Mouse (Mus musculus) megakaryocyte, embryonic 14.5 days (primary cell): ENCODE results near the gene Fcgrt. TPM values are rescaled to one million over a fixed set of nuclear protein-coding genes. Genes with fewer than 3 reads are reported as not detected.
"Not testable (repeated sequence)": the region's sequence is repeated elsewhere in the genome, so short reads cannot be mapped to it uniquely, and the experiment has no call there.

Source experiments
- H3K27me3 ChIP-seq: replicated peaks from 2 replicates; pipeline ENCODE3; 2012; ENCODE audit warnings: inconsistent platforms
- H3K36me3 ChIP-seq: replicated peaks from 2 replicates; pipeline ENCODE3; 2012; ENCODE audit warnings: low read length, inconsistent platforms, mixed read lengths
- H3K4me1 ChIP-seq: 2 replicates; pipeline ENCODE4 v1.6.1; 2012; ENCODE audit warnings: inconsistent platforms
- H3K4me3 ChIP-seq: replicated peaks from 2 replicates; pipeline ENCODE3; 2012; ENCODE audit warnings: moderate library complexity, mild to moderate bottlenecking, inconsistent platforms
- H3K9me3 ChIP-seq: 2 replicates; pipeline ENCODE4 v1.6.1; 2012; ENCODE audit warnings: inconsistent platforms
- FLI1 ChIP-seq: IDR thresholded peaks from 2 replicates; pipeline ENCODE4 v1.6.1; 2012; ENCODE audit warnings: low read length, inconsistent platforms, mixed read lengths
- GATA1 ChIP-seq: IDR thresholded peaks from 3 replicates; pipeline ENCODE4 v1.6.1; 2012; ENCODE audit warnings: mixed read lengths, low read length, inconsistent platforms, borderline replicate concordance
- polyA plus RNA-seq: library from polyadenylated mRNA; stranded (reverse); fragments of >175 nt; gene quantifications from 2 replicates; pipeline ENCODE4 v1.2.3, GENCODE M21; 2012; ENCODE audit warnings: low replicate concordance; ENCODE audit not compliant: insufficient read depth

Gene Fcgrt
- 28.9 and 70.0 TPM in 2 replicates for polyA plus RNA-seq

- Histone ChIP-seq H3K4me3 (peak within 1 kb of the TSS; percentile 79), H3K27me3 (peaks cover 65% of the 10 kb centered on the region), H3K4me1 (peaks cover 29% of the 10 kb centered on the region), H3K9me3 (peaks cover 4% of the 10 kb centered on the region; the same call in 1 of the 2 replicates), H3K36me3 (no peaks in the 10 kb centered on the region)
- no peak for TF ChIP-seq FLI1
- no peak for TF ChIP-seq GATA1
Observed at GRCm38 (mm10) chr7:45103652-45104180, at the start of gene Fcgrt. TSS of gene Fcgrt (minus strand) at chr7:45103851.

- Histone ChIP-seq H3K36me3 (peaks cover 38% of the 10 kb centered on the region), H3K4me3 (peak overlapping the region; percentile 97)
Observed at GRCm38 (mm10) chr7:45153052-45153451, 49.4 kb upstream of the Fcgrt start.

GRCm38 (mm10) chr7:45151303-45151702 is 47.7 kb upstream of the Fcgrt start:
- TF ChIP-seq GATA1 (no peak), FLI1 (no peak)
- Histone ChIP-seq H3K9me3 (no peaks in the 10 kb centered on the region), H3K27me3 (peaks cover 4% of the 10 kb centered on the region), H3K36me3 (peaks cover 39% of the 10 kb centered on the region), H3K4me3 (no peak overlapping the region), H3K4me1 (peaks cover 41% of the 10 kb centered on the region)

More at GRCm38 (mm10) chr7:45153052-45153451, 49.4 kb upstream of the Fcgrt start:
- peaks cover 41% of the 10 kb centered on the region for H3K4me1 ChIP-seq
- not testable (repeated sequence) for H3K9me3 ChIP-seq, H3K27me3 ChIP-seq

DNA sequence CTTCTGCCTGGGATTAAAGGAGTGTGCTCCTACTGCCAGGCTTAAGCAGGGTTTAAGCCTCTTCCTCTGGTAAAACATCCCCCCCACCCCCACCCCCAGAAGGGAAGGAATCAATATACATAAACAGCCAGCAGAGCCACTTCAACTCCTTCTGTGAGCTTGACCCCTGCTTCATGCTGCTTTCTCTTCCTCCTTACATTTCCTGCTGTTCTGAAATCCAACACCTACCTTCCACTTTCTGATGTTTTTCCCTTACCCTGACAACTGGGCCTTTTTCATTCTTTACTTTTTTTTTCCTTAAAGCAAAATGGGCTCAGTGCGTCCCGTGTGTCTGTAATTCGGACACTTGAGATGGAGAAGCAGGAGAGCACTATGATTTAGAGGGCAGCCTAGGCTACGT is 46.7 kb upstream of the Fcgrt start:
- Histone ChIP-seq H3K36me3 (peaks cover 46% of the 10 kb centered on the region), H3K9me3 (no peaks in the 10 kb centered on the region), H3K27me3 (peaks cover 12% of the 10 kb centered on the region), H3K4me3 (no peak overlapping the region), H3K4me1 (peaks cover 42% of the 10 kb centered on the region)
- TF ChIP-seq GATA1, result no peak
- no peak for TF ChIP-seq FLI1

GRCm38 (mm10) chr7:45149545-45149944 is 45.9 kb upstream of the Fcgrt start:
- H3K36me3 ChIP-seq, result peaks cover 54% of the 10 kb centered on the region
- peaks cover 35% of the 10 kb centered on the region for H3K4me1 ChIP-seq
- H3K4me3 ChIP-seq, result no peak overlapping the region
- peaks cover 15% of the 10 kb centered on the region for H3K27me3 ChIP-seq
- H3K9me3 ChIP-seq, result no peaks in the 10 kb centered on the region
- TF ChIP-seq FLI1 (no peak), GATA1 (no peak)

DNA sequence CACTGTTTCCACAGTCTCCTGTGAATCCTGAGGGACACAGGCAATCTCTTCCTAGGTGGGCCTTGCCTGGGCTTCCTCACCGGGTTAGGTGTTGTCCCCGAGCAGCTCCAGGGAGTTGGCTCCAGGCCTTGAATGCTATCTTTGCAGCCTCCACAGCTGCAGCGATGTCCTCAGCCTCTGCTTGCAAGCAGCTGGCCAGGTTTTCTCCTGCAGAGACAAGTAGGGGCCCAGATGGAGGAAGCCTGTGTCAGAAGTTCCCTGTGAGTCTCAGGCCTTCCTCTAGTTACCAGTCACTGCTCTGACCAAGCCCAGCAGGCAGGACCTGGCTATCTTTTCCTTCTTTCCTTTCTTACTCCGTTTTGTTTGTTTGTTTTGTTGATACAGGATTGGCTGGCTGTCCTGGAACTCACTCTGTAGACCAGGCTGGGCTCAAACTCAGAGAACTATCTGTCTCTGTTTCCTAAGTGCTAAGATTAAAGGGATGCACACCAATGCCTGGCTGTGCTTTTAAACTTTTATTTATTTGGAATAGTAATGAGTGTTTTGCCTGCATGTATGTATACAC is 45.0 kb upstream of the Fcgrt start:
- TF ChIP-seq GATA1, result no peak
- no peak for TF ChIP-seq FLI1
- Histone ChIP-seq H3K27me3 (peaks cover 19% of the 10 kb centered on the region), H3K4me1 (peaks cover 33% of the 10 kb centered on the region), H3K9me3 (no peaks in the 10 kb centered on the region), H3K4me3 (no peak overlapping the region), H3K36me3 (peaks cover 63% of the 10 kb centered on the region)

GRCm38 (mm10) chr7:45147899-45148298 is 44.2 kb upstream of the Fcgrt start:
- Histone ChIP-seq H3K27me3 (peaks cover 23% of the 10 kb centered on the region), H3K36me3 (peaks cover 70% of the 10 kb centered on the region), H3K4me3 (no peak overlapping the region), H3K4me1 (peaks cover 32% of the 10 kb centered on the region), H3K9me3 (no peaks in the 10 kb centered on the region)
- TF ChIP-seq GATA1 (no peak), FLI1 (no peak)

DNA sequence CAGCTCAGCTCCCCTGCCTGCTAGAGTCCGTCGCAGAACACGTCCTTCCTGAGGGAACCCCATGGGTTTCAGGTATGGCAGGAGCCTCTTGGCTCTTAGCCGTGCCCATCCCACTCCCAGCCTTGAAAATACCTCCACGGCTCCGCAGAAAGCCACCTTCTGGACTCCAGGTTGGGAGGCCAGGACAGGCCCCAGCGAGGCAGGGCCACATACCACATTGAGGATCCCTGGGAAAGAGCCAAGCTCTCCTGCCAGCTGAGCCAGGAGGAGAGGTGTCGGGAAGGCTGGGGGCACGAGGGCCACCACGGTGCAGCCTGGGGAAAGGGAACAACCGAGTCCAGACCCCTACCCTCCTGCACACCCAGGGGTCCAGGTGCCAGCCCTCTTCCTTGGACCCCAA is 43.6 kb upstream of the Fcgrt start:
- H3K27me3 ChIP-seq, result peaks cover 29% of the 10 kb centered on the region
- H3K4me1 ChIP-seq, result peaks cover 38% of the 10 kb centered on the region
- TF ChIP-seq GATA1 (no peak), FLI1 (no peak)
- H3K36me3 ChIP-seq, result peaks cover 76% of the 10 kb centered on the region
- H3K9me3 ChIP-seq, result no peaks in the 10 kb centered on the region
- H3K4me3 ChIP-seq, result no peak overlapping the region

- Histone ChIP-seq H3K4me1 (peaks cover 46% of the 10 kb centered on the region), H3K36me3 (peaks cover 85% of the 10 kb centered on the region), H3K9me3 (no peaks in the 10 kb centered on the region), H3K4me3 (no peak overlapping the region), H3K27me3 (peaks cover 33% of the 10 kb centered on the region)
- TF ChIP-seq FLI1 (no peak), GATA1 (no peak)
Observed at GRCm38 (mm10) chr7:45145460-45145859, 41.8 kb upstream of the Fcgrt start.

DNA sequence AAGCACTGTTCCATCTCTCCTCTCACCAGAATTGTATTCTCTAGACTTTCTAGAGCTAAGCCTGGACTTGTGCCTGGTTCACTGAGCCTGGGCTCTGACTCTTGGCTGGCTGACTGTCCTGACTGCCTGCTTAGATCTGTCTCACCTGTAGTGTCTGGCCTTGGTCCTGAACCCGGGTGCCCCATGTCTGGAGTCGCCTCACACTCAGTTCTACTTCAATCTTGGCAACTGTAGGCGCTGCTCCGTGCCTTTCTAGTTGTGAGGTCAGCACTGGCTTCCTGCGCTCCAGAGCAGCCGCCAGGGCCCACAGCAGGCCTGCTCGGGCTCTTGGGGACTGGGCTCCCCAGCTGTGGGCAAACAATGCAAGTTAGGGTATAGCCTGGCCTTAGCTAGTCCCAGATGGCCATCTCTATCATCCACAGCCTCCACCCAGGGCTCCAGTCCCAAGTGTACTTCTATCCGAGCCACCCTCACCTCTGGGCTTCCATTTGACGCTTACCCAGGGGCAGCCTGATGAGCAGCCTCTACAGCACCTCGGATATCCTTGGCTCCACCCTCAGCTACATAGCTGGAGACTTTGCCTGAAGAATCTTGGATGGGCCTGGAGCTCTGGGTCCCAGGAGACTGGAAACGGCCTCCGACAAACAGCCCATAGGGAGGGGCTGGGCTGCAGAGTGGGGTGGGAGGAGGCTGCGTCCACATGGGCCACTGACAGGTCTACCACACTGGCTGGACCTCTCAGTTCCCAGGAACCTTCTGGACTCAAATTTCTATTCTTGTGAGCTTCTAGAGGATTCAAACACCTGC is 40.9 kb upstream of the Fcgrt start:
- TF ChIP-seq FLI1, result no peak
- H3K36me3 ChIP-seq, result peaks cover 92% of the 10 kb centered on the region
- H3K9me3 ChIP-seq, result peaks cover 4% of the 10 kb centered on the region; the same call in 1 of the 2 replicates
- peaks cover 37% of the 10 kb centered on the region for H3K27me3 ChIP-seq
- peaks cover 50% of the 10 kb centered on the region for H3K4me1 ChIP-seq
- no peak overlapping the region for H3K4me3 ChIP-seq
